Mouse (Mus musculus) CH12.LX (cell line): ENCODE data around the gene Tedc1.

Source experiments
- CHD1 ChIP-seq: IDR thresholded peaks from 2 replicates; pipeline ENCODE4 v1.6.1; 2012; ENCODE audit warnings: low read depth, low read length, improper control_type of control experiment, inconsistent platforms
- CTCF ChIP-seq, 2 experiments: IDR thresholded peaks in 1 of 2; conservative IDR thresholded peaks in 1 of 2; 2 replicates each; pipeline ENCODE4 v1.5.1; 2011 to 2012; ENCODE audit warnings: low read depth in 2 of 2, low read length in 2 of 2, improper control_type of control experiment in 1 of 2, inconsistent platforms in 1 of 2, mild to moderate bottlenecking in 1 of 2, moderate library complexity in 1 of 2
- EP300 ChIP-seq: IDR thresholded peaks from 2 replicates; pipeline ENCODE4 v1.6.1; 2011; ENCODE audit warnings: low read length, improper control_type of control experiment
- ETS1 ChIP-seq: conservative IDR thresholded peaks from 2 replicates; pipeline ENCODE4 v1.6.1; 2012; ENCODE audit warnings: low read depth, mild to moderate bottlenecking, inconsistent platforms, low read length, improper control_type of control experiment, moderate library complexity
- MXI1 ChIP-seq: IDR thresholded peaks from 2 replicates; pipeline ENCODE4 v1.6.1; 2011; ENCODE audit warnings: mild to moderate bottlenecking, low read depth, low read length, improper control_type of control experiment
- POLR2A ChIP-seq: IDR thresholded peaks from 2 replicates; pipeline ENCODE4 v1.6.1; 2011; ENCODE audit warnings: low read depth, mild to moderate bottlenecking, improper control_type of control experiment, low read length
- USF1 ChIP-seq: IDR thresholded peaks from 2 replicates; pipeline ENCODE4 v1.6.1; 2014; ENCODE audit warnings: low read depth, mild to moderate bottlenecking, inconsistent platforms, low read length, improper control_type of control experiment
- ZMIZ1 ChIP-seq: IDR thresholded peaks from 2 replicates; pipeline ENCODE4 v1.6.1; 2012; ENCODE audit warnings: low read depth, mild to moderate bottlenecking, inconsistent platforms, low read length, improper control_type of control experiment

DNA sequence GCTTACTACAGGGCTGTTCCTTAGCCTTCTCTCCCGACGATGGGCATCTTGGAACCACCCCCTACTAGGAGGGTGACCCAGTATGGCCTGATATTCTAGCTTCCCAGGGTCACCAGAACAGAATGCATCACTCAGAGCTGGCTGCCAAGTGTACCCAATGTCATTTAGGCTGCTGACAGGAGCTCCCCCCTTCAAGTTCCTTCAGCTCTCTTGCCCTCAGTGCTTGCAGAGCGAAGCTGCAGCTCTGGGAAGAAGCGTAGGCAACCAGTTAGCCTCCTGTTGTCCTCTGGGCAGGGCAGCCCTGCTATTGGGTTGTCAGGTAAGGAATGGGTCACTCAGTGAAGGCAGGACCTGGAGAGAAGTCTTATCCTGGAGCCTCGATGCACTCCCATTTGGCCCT, 28.7 kb downstream of the Tedc1 start:
- TF ChIP-seq CTCF (conservative IDR thresholded peaks at IDR 0.05 in 1 of 2, IDR thresholded peaks at IDR 0.05 in 1 of 2; ENCODE audit: low read depth in 2 of 2, low read length in 2 of 2): no peak
- TF ChIP-seq ZMIZ1: no peak
- TF ChIP-seq USF1: no peak
- TF ChIP-seq POLR2A: no peak
- TF ChIP-seq CHD1: no peak
- TF ChIP-seq ETS1: no peak
- no peak for TF ChIP-seq MXI1
- no peak for TF ChIP-seq EP300
